Mouse (Mus musculus) adrenal gland, postnatal 36 days (tissue): ENCODE results near the gene Laptm4a. TPM values are rescaled to one million over a fixed set of nuclear protein-coding genes. Genes with fewer than 3 reads are reported as not detected.

Experiments
- DNase-seq, 2 experiments: peaks; one replicate each; pipeline ENCODE4 v3.0.0; 2021; ENCODE audit warnings: mixed read lengths in 1 of 2
- total RNA-seq, 2 experiments: library from RNA; stranded (reverse); gene quantifications; 2 replicates each; pipeline ENCODE4 v1.2.3; 2021

Laptm4a gene
- total RNA-seq, 2 experiments from 2014 or later = 580 to 600 TPM

- DNase-seq = no peak
Observed at GRCm38 (mm10) chr12:8902479-8902878, 19.0 kb upstream of the Laptm4a start.

GRCm38 (mm10) chr12:8912860-8913685 lies 8.4 kb upstream of the Laptm4a start:
- DNase-seq = peak; percentile 65 to 67

GRCm38 (mm10) chr12:8913701-8914340 lies 7.6 kb upstream of the Laptm4a start:
- peak; percentile 55 to 65 for DNase-seq

GRCm38 (mm10) chr12:8916378-8916777 lies 5.1 kb upstream of the Laptm4a start:
- DNase-seq = peak; percentile 77 to 81

GRCm38 (mm10) chr12:8919231-8919630 lies 2.2 kb upstream of the Laptm4a start:
- DNase-seq = no peak

GRCm38 (mm10) chr12:8920996-8921393 lies 469 bp upstream of the Laptm4a start:
- DNase-seq = no peak

- no peak for DNase-seq
Observed at GRCm38 (mm10) chr12:8922369-8923124, 1.1 kb downstream of the Laptm4a start.

- no peak for DNase-seq
Observed at GRCm38 (mm10) chr12:8923125-8923410, 1.6 kb downstream of the Laptm4a start.

- no peak for DNase-seq
Observed at GRCm38 (mm10) chr12:8923603-8924002, 2.1 kb downstream of the Laptm4a start.

- no peak for DNase-seq
Observed at GRCm38 (mm10) chr12:8927652-8928051, 6.2 kb downstream of the Laptm4a start.

GRCm38 (mm10) chr12:8928766-8929165 lies 7.3 kb downstream of the Laptm4a start:
- no peak for DNase-seq

- DNase-seq = no peak
Observed at GRCm38 (mm10) chr12:8931083-8931482, 9.6 kb downstream of the Laptm4a start.

- peak; percentile 75 to 81 for DNase-seq
Observed at GRCm38 (mm10) chr12:8935349-8935748, 13.9 kb downstream of the Laptm4a start.

- peak; percentile 34 to 49 for DNase-seq
Observed at GRCm38 (mm10) chr12:8936210-8936609, 14.7 kb downstream of the Laptm4a start.

GRCm38 (mm10) chr12:8939490-8939889 lies 18.0 kb downstream of the Laptm4a start:
- no peak for DNase-seq

GRCm38 (mm10) chr12:8940011-8941005 lies 18.8 kb downstream of the Laptm4a start:
- DNase-seq = no peak

- no peak for DNase-seq
Observed at GRCm38 (mm10) chr12:8941131-8941615, 19.7 kb downstream of the Laptm4a start.

GRCm38 (mm10) chr12:8941699-8942392 lies 20.4 kb downstream of the Laptm4a start:
- no peak for DNase-seq

- no peak for DNase-seq
Observed at GRCm38 (mm10) chr12:8947163-8947562, 25.7 kb downstream of the Laptm4a start.

- peak; percentile 89 to 91 for DNase-seq
Observed at GRCm38 (mm10) chr12:8947714-8948464, 26.4 kb downstream of the Laptm4a start, which contains the start of gene Matn3. Gene Matn3 (plus strand): TSS chr12:8947929.
